Mouse (Mus musculus): Measurements from ENCODE around the gene Cacna1c. TPM values are rescaled to one million over a fixed set of nuclear protein-coding genes. Genes with fewer than 3 reads are reported as not detected.

Gene Cacna1c
- total RNA-seq, 2 experiments from 2014 or later: 201 to 225 TPM

- no peak for DNase-seq
Observed at GRCm38 (mm10) chr6:118956234-118956633, 240.0 kb downstream of the Cacna1c start.

DNA sequence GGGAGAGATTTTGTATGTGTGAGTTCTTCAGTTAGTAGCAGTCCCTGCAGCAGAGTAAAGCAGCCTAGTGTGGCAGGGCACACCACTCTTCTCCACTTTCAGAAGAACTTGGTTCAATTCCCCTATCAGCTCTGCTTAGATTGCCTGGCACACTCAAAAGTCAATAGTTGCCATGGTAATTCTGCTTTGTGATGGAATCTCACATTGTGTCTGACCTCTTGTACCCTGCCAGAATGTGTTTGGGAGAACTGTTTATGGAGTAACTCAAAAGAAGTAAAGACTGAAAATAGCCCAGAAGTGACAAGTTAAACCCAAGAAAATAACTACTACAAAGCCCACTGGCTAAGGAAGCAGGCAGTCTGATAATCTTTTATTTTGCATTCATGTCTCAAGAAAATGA, 240.4 kb downstream of the Cacna1c start:
- DNase-seq: no peak

DNA sequence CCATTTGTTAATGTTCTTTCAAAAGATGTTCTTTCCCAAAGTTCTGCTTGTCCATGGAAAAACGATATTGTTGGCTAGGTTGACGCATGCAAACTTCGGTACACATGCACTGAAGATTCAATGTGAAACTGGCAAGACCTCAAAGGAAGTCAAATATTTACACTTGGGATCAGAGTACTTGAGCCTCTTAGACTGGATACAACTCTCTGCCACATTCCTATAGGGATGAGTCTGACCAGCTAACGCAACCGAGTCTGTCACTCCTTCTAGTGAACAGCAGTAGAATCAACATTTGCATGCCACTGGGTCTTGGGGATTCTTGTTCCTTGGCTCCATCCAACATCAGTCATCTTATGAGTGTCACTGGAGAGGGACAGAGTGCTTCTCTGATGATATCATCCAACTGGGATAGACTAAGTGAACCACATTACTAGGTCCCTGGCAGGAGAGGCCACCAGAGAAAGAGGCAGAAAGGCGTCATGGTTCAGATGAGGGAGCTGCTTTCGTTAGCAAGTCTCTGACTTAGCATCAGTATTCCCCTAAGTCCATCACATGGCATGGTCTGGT, 241.1 kb downstream of the Cacna1c start:
- DNase-seq: no peak

GRCm38 (mm10) chr6:118952377-118952776, 243.8 kb downstream of the Cacna1c start:
- DNase-seq: no peak

DNA sequence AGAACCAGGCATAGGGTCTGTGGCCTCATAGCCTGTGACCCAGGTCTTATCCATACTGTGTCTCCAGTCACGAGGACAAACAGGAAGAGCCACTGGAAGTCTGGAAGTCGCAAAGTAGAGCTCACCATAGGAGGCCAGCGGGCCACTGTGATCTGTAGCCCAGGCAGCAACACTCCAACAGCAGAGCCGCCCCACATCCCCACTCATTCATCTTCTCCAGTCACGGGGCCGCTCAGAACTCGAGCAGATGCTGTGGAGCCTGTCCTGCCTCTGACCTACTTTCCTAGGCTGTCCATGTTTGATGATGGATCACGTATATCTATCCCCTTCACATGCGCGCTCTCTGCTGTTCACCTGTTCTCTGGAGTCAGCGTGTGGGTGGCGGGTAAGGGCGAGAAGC, 246.0 kb downstream of the Cacna1c start:
- DNase-seq: no peak

DNA sequence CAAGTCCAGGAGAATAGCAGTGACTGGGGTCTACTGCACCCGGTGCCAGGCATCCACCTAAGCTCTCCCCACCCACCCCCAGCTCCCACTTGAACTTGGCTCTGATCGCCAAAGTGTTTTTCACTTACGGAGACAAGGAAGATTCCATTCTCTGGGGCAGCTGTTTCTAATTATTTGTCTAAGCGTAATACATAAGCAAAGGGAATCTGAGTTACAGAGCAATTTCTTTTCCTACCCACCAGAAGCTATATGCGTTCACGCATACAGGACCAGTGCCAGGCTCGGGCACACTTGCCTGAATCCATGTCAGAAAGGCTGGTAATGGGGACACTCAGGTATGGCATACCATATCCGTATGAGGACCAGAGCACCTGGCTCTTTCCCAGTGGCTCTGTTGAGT, 248.9 kb downstream of the Cacna1c start:
- DNase-seq: no peak

GRCm38 (mm10) chr6:118946660-118947059, 249.6 kb downstream of the Cacna1c start:
- DNase-seq: no peak

DNA sequence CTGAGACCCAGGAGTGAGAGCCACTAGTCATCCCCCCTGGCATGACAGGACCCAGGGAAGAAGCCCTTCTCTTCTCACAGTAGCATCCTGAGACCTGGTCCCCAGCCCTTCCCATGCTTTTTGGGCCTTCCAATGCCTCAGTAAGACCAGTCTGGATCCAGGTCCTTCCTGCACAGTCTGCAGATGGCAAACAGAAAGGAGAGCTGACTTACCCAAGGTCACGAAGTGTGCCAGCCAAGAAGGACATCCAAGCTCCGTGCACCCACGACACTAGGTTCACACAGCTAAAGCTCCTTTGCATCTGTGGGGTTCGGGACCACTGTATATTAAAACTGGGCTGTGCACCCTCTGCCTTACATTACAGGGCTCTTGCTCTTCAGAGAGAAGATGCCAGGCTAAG, 252.1 kb downstream of the Cacna1c start:
- no peak for DNase-seq

DNA sequence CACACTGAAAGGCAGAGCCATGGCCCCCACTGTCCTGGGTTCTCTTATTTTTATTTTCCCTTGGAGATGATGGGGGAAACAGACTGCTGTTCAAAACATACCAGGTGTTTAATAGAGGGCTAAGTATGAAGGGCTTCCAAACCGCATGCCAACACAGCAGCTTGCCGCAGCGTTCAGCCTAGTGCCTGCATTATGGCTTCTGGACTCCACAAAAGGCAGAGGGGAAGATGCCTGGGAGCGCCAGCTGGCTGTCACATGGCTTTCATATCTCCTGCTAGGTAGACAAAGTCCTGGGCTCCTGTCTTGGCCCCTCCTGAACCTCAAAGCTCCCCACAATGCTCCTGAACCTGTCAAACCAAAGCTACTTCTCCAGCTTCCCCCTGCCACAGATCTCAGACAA, 254.4 kb downstream of the Cacna1c start:
- no peak for DNase-seq

DNA sequence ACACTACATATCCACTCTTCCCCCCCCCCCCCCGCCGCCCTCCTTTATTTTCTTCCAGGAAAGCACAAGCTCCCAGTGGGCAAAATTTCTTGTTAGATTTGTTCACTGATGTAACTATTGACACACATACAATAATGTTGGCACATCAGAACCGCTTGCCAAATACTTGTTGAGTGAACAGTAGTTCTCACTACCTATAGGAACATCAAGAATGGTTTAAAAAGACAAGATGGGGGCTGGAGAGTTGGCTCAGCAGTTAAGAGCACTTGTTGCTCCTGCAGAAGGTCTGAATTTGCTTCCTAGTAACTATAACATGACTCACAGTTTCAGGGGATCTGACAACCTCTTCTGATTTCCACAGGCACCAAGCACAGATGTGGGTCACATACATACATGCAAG, 255.2 kb downstream of the Cacna1c start:
- DNase-seq: no peak

- no peak for DNase-seq
Observed at GRCm38 (mm10) chr6:118939626-118940025, 256.6 kb downstream of the Cacna1c start.

DNA sequence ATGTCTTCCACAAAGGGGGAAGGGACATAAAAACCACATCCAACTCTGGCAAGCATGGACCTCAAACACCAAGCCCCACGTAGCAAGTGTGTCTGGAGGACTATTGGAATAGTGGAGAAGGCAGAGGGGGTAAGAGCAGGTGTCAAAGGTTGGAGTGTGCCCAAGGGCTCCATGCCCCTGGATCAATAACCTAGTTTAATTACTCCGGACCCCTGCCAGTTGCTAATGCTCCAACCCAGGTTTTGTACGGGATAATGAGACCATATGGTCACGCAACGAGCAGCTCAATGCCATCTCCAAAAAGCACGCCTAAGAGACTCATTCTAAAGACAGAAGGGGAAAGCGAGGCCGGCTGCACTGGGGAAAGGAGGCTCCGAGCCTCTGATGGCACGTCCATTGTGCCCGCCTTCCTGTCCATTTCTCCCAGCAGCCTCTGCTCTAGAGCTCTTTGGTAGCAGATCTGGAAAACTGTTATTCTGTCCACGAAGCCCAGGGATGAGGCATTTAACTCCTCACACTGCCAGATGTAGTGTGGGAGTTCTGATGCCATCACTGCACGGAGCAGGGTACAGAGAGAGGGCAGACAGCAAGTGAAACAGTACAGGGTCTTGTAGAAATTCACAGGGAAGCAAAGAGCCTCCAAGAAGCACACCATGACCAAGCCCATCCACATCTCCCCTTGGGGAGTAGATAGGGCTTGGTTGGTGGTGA, 257.7 kb downstream of the Cacna1c start:
- no peak for DNase-seq

DNA sequence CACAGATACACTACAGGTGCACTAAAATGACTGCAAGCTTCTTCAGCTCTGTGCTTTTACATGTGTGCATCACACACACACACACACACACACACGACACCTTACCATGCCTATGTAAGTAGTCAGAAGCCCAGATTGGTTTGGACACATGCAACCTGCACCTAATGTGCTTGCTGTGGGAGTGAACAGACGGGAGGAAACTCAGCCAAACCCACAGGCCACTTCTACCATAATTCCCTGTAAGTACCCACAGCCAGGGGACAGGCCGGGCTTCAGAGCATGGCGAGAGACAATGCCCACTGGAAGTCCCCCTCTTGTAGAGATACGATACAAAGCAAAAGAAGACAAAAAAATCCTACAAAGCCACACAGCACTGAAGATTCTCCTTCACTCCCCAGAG, 258.7 kb downstream of the Cacna1c start:
- no peak for DNase-seq

DNA sequence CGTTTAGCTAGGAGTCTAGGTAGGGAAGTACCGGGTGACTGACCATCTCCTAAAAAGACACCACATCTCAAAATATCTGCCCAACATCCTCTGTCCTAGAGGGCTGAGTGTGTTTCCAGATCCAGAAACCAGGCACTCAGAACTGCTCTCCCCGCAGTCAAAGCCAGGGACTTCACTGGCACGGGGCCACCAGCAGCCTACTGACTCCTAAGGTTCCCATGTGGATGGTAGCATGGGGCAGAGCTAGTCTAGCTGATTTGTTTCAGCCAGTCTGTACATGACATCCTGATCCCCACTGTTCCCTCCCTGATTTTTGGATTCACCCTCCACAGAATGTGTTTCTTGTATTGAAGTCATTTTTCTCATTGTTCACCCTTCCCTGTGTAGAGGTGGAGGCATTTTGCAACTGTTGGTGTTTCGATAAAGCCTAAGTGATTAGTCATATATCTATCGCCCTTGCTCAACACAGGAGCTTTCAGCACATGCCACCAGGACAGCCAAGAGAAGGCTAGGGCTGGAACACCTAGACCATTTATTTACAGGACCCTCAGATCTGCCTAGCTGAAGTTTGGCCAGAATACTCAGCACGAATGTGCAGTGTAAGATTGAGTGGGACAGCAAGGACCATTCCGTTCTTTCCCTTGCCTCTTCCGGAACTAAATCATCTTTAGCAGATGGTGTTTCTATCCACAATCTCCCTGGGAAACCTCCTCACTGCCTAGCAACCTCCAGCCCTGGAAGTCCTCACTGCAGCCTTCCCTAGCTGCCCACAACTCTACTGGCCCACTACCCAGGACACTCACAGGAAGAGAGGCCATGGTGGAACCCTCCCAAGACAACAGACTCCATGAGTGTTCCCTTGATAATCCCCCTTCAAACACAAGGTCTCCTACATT, 260.4 kb downstream of the Cacna1c start:
- peak; percentile 42 to 52 for DNase-seq

DNA sequence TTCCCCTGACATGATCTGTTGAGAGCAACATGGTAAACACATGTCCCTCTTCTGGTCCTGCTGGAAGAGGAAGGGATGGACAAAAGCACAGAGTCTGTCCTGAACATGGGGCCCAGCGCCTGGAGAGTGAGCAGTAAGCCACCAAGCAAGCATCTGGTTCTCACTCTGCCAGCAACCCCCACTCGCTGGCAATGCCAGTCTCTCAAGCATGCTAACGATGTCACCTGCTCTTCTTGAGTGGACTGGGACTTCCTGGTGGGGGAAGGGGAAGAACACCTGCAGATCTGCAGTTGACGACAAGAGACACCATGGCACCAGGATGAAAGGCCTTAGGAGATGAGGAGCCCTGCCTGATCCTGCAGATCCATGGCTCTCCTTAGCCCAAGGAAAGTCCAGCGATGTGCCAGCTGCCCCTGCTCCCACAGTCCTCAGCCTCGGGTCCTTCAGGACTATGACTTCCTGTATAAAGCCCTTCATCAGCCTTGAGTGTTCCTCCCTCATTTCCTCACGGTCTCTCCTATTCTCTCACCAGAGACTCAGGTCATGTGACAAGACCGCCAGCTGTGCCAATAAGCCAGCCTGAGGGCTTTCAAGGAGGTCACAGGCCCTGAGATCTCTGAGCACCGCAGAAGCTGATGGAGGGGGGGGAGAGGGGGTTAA, 261.8 kb downstream of the Cacna1c start:
- DNase-seq: no peak

GRCm38 (mm10) chr6:118933017-118933594, 263.1 kb downstream of the Cacna1c start:
- DNase-seq: no peak

DNA sequence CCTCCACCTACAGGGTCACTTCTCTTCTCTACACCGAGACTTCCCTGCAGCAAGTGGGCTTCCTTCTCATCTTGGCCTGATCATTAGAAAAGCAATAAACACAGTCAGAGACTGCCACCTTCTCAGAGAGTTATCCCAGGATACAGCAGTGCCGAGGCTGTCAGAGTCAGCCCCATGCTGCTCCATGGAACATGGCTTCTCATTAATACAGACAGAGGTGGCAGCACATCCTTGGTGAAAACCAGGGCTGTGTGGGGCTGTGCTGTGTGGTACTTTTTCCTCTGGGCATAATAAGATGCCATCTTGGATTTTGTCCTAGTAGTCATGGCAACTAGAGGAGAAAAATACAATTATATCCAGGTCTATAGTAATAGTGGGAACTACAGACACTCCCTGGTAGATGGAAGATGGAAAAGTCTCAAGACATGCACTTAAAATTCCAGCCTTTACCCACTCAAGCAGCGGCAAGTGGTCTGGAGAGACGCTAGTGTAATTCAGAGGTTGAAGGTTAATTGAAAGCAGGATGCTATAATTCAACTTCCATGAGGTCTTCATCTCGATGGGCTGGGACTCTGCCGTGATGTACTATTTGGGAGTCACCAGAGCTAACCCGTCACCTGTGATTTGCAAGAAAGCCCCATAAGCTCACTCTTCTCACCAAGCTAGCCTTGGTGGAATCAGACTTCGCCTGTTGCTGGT, 264.1 kb downstream of the Cacna1c start:
- no peak for DNase-seq

- DNase-seq: no peak
Observed at GRCm38 (mm10) chr6:118926669-118927068, 269.5 kb downstream of the Cacna1c start.

DNA sequence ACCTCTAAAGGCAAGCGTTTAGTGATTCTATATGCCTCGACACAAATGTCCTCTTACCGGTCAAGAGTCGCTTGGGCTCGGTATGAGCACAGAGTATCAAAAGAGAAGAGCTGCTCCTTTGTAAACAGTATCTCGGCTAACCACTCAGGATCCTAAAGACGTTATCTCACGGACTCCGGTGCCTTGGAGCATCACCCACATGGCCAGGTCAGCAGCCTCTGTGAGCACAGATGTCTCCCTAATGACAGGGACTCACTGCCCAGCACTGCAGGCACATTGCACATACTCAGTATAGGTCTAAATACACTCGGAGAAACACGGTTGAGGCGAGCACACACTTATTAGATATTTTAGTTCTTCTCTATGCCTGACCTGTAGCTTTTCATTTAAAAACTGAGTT, 271.8 kb downstream of the Cacna1c start:
- no peak for DNase-seq

- no peak for DNase-seq
Observed at GRCm38 (mm10) chr6:118923926-118924325, 272.3 kb downstream of the Cacna1c start.

GRCm38 (mm10) chr6:118923212-118923577, 273.0 kb downstream of the Cacna1c start:
- DNase-seq: no peak
